Mouse (Mus musculus): ENCODE data around the gene Gm21292. TPM values are rescaled to one million over a fixed set of nuclear protein-coding genes. Genes with fewer than 3 reads are reported as not detected.
"Not testable (repeated sequence)": the region's sequence is repeated elsewhere in the genome, so short reads cannot be mapped to it uniquely, and the experiment has no call there.

Gene Gm21292
- not detected in 2 replicates for polyA plus RNA-seq (2016; fragmentation: Nextera tagmentation; extraction: Ambion mirVana)

GRCm38 (mm10) chrY:9133824-9134223 lies at the start of gene Gm21292:
Gm21292 (minus strand) TSS chrY:9133924.
- WGBS: 40% methylated on average over 1 of the region's 2 CpGs
- H3K27ac ChIP-seq; ATAC-seq (ENCODE audit: low FRiP score); H3K4me1 ChIP-seq; H3K27me3 ChIP-seq; H3K4me2 ChIP-seq (replicated peaks); H3K36me3 ChIP-seq; H3K9me3 ChIP-seq (replicated peaks); H3K9ac ChIP-seq; H3K4me3 ChIP-seq: not testable (repeated sequence)

Other genes with a start within 250 kb of the Gm21292 start
- gene Gm21721, start 68.3 kb upstream of the Gm21292 start, polyA plus RNA-seq (2016; fragmentation: Nextera tagmentation; extraction: Ambion mirVana): not detected in 2 replicates
- gene Gm21812, start 213.3 kb upstream of the Gm21292 start, polyA plus RNA-seq (2016; fragmentation: Nextera tagmentation; extraction: Ambion mirVana): not detected in 2 replicates